Mouse (Mus musculus): ENCODE measurements around the gene Slc36a2.

- TF ChIP-seq MEF2A (IDR thresholded peaks at IDR 0.05; ENCODE audit: extremely low read depth, insufficient replicate concordance, low read depth, low read length, poor library complexity, severe bottlenecking) = no peak
- no peak for TF ChIP-seq NRF1 (IDR thresholded peaks at IDR 0.05; ENCODE audit: insufficient read depth, low read depth, low read length, poor library complexity, severe bottlenecking)
- no peak for TF ChIP-seq MAX (IDR thresholded peaks at IDR 0.05; ENCODE audit: low read length)
- TF ChIP-seq ZNF384 (IDR thresholded peaks at IDR 0.05; ENCODE audit: low read depth, low read length) = no peak
These were observed 14.4 kb downstream of the Slc36a2 start for GRCm38 (mm10) chr11:55170501-55170900.

Data from MEL (cell line).